Mouse (Mus musculus) myocyte (in vitro differentiated cells): Measurements from ENCODE around the gene Smg6.

ENCODE experiments used
- E2F4 ChIP-seq: IDR thresholded peaks from one replicate; pipeline ENCODE4 v1.6.1; 2011; ENCODE audit warnings: mild to moderate bottlenecking, control low read depth, moderate library complexity; ENCODE audit not compliant: insufficient read depth
- MAX ChIP-seq: IDR thresholded peaks from one replicate; pipeline ENCODE4 v1.6.1; 2011; ENCODE audit warnings: low read depth, mild to moderate bottlenecking, control low read depth
- MYOD1 ChIP-seq, 3 experiments: IDR thresholded peaks; one replicate each; pipeline ENCODE4 v1.6.1; 2011; ENCODE audit warnings: control low read depth in 2 of 3, low read depth in 2 of 3, mild to moderate bottlenecking in 2 of 3, moderate library complexity in 1 of 3; ENCODE audit not compliant: insufficient read length in 2 of 3, control insufficient read depth in 1 of 3
- MYOG ChIP-seq, 3 experiments: IDR thresholded peaks; one replicate each; pipeline ENCODE4 v1.6.1; 2011; ENCODE audit warnings: control low read depth in 2 of 3, low read depth in 2 of 3, mild to moderate bottlenecking in 2 of 3; ENCODE audit not compliant: insufficient read length in 2 of 3, control insufficient read depth in 1 of 3, insufficient read depth in 1 of 3
- POLR2A ChIP-seq: IDR thresholded peaks from one replicate; pipeline ENCODE4 v1.6.1; 2011; ENCODE audit warnings: low read depth, mild to moderate bottlenecking, control low read depth, moderate library complexity; ENCODE audit not compliant: insufficient read length
- POLR2AphosphoS2 ChIP-seq: IDR thresholded peaks from one replicate; pipeline ENCODE4 v1.6.1; 2011; ENCODE audit warnings: low read depth, control low read depth; ENCODE audit not compliant: insufficient read length
- REST ChIP-seq: IDR thresholded peaks from one replicate; pipeline ENCODE4 v1.6.1; 2011; ENCODE audit warnings: mild to moderate bottlenecking, control low read depth, moderate library complexity; ENCODE audit not compliant: insufficient read depth, insufficient read length
- SRF ChIP-seq: IDR thresholded peaks from one replicate; pipeline ENCODE4 v1.6.1; 2011; ENCODE audit warnings: low read depth; ENCODE audit not compliant: control insufficient read depth, insufficient read length
- TCF12 ChIP-seq: IDR thresholded peaks from one replicate; pipeline ENCODE4 v1.6.1; 2011; ENCODE audit warnings: mild to moderate bottlenecking, control low read depth; ENCODE audit not compliant: poor library complexity, insufficient read depth, severe bottlenecking
- TCF3 ChIP-seq: IDR thresholded peaks from one replicate; pipeline ENCODE4 v1.6.1; 2011; ENCODE audit warnings: low read depth, control low read depth; ENCODE audit not compliant: insufficient read length
- USF1 ChIP-seq: IDR thresholded peaks from one replicate; pipeline ENCODE4 v1.6.1; 2011; ENCODE audit warnings: low read depth, mild to moderate bottlenecking, control low read depth, moderate library complexity

- TF ChIP-seq POLR2A (no peak), MYOD1 (IDR thresholded peaks at IDR 0.05; ENCODE audit: control insufficient read depth in 1 of 3, insufficient read length in 2 of 3, low read depth in 2 of 3) (peak in 2 of 3 experiments; percentile 41 to 56), MAX (no peak), REST (no peak), POLR2AphosphoS2 (no peak), USF1 (no peak), MYOG (IDR thresholded peaks at IDR 0.05; ENCODE audit: control insufficient read depth in 1 of 3, insufficient read depth in 1 of 3, insufficient read length in 2 of 3, low read depth in 2 of 3) (no peak), E2F4 (no peak), TCF12 (no peak), TCF3 (no peak), SRF (no peak)
Measured at GRCm38 (mm10) chr11:75012997-75013694, 87.5 kb downstream of the Smg6 start.
